Mouse (Mus musculus) embryonic facial prominence, embryonic 12.5 days (tissue): ENCODE data around the gene Clcn1. TPM values are rescaled to one million over a fixed set of nuclear protein-coding genes. Genes with fewer than 3 reads are reported as not detected.

ENCODE experiments used
- ATAC-seq: fragments of 200-750 bp; cut with Nextera tagmentation; 2 replicates; pipeline ENCODE4 v1.8.0; 2017; ENCODE audit not compliant: insufficient number of reproducible peaks, insufficient read depth, low FRiP score, low TSS enrichment
- H3K27ac ChIP-seq: fragments of 300-500 bp; sonication (generic); 2 replicates; pipeline ENCODE4 v1.5.1; 2016; ENCODE audit warnings: mild to moderate bottlenecking
- H3K27me3 ChIP-seq: fragments of 300-500 bp; sonication (generic); 2 replicates; pipeline ENCODE4 v1.6.1; 2016; ENCODE audit warnings: mild to moderate bottlenecking, moderate library complexity
- H3K36me3 ChIP-seq: fragments of 300-500 bp; sonication (generic); 2 replicates; pipeline ENCODE4 v1.6.1; 2016; ENCODE audit warnings: mild to moderate bottlenecking
- H3K4me1 ChIP-seq: fragments of 300-500 bp; sonication (generic); 2 replicates; pipeline ENCODE4 v1.6.1; 2016
- H3K4me2 ChIP-seq: fragments of 300-500 bp; sonication (generic); replicated peaks from 2 replicates; pipeline ENCODE4 v1.6.1; 2016; ENCODE audit warnings: mild to moderate bottlenecking, moderate library complexity
- H3K4me3 ChIP-seq: fragments of 300-500 bp; sonication (generic); 2 replicates; pipeline ENCODE4 v1.5.1; 2016; ENCODE audit warnings: mild to moderate bottlenecking
- H3K9ac ChIP-seq: fragments of 300-500 bp; sonication (generic); 2 replicates; pipeline ENCODE4 v1.6.1; 2016; ENCODE audit warnings: mild to moderate bottlenecking, moderate library complexity
- H3K9me3 ChIP-seq: fragments of 300-500 bp; sonication (generic); 2 replicates; pipeline ENCODE4 v1.6.1; 2016; ENCODE audit warnings: mild to moderate bottlenecking, moderate library complexity
- WGBS: fragments of 180-500 bp; shearing (Covaris S2); methylation state at CpG from one replicate; pipeline ENCODE4 v1.1.7; 2016; 5-methylcytosine and 5-hydroxymethylcytosine counted together
- polyA plus RNA-seq: library from polyadenylated mRNA; unstranded; fragments of >200 nt; fragmentation: Nextera tagmentation; extraction: Ambion mirVana; gene quantifications from 2 replicates; pipeline ENCODE4 v1.2.1, GENCODE M21; 2016

The Clcn1 gene
- polyA plus RNA-seq, 1 experiment from 2014 or later: 0.36 TPM

DNA sequence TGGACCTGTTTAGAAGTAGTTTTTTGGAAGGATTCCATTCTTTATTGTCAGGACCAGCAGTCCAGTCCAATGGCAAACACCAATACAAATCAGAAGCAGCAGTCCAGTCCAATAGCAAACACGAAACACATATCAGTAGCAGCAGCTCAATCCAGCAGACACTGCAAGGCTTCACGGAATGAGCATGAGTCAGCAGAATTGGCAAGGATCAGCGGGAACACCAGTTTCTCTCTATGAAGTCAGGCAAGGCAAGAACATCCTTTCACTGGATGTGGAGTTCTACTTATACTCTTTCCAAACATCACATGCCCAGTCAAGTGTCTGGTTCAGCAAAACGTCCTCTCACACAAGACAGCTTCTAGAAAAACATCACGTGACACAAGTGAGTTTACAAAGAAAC, 53.5 kb downstream of the Clcn1 start:
- Histone ChIP-seq H3K4me3 (no peak overlapping the region), H3K4me1 (no peaks in the 10 kb centered on the region), H3K4me2 (no peak overlapping the region), H3K9me3 (no peaks in the 10 kb centered on the region), H3K27ac (no peak overlapping the region), H3K36me3 (no peaks in the 10 kb centered on the region), H3K9ac (no peak overlapping the region), H3K27me3 (no peaks in the 10 kb centered on the region)
- 73% methylated on average over 5 of the region's 5 CpGs for WGBS
- ATAC-seq: no peak

DNA sequence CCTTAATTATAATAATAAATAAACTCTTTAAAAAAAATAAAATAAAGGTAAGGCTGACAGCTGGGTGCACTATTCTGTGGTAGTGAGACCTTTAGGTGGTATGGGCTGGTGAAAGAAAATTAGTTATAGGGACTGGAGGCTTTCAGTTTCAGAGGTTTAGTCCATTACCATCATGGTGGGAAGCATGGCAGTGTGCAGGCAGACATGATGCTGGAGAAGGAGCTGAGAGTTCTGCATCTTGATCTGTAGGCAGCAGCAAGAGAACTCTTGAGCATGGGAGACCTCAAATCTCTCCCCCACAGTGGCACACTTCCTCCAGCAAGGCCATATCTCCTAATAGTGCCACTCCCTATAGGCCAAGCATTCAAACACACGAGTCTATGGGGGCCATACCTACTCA, 55.7 kb downstream of the Clcn1 start:
- no peak overlapping the region for H3K4me2 ChIP-seq
- ATAC-seq: no peak
- no peaks in the 10 kb centered on the region for H3K36me3 ChIP-seq
- WGBS: 79% methylated on average over 1 of the region's 1 CpGs
- no peaks in the 10 kb centered on the region for H3K9me3 ChIP-seq
- no peak overlapping the region for H3K27ac ChIP-seq
- H3K27me3 ChIP-seq: no peaks in the 10 kb centered on the region
- H3K4me1 ChIP-seq: no peaks in the 10 kb centered on the region
- H3K9ac ChIP-seq: no peak overlapping the region
- no peak overlapping the region for H3K4me3 ChIP-seq

DNA sequence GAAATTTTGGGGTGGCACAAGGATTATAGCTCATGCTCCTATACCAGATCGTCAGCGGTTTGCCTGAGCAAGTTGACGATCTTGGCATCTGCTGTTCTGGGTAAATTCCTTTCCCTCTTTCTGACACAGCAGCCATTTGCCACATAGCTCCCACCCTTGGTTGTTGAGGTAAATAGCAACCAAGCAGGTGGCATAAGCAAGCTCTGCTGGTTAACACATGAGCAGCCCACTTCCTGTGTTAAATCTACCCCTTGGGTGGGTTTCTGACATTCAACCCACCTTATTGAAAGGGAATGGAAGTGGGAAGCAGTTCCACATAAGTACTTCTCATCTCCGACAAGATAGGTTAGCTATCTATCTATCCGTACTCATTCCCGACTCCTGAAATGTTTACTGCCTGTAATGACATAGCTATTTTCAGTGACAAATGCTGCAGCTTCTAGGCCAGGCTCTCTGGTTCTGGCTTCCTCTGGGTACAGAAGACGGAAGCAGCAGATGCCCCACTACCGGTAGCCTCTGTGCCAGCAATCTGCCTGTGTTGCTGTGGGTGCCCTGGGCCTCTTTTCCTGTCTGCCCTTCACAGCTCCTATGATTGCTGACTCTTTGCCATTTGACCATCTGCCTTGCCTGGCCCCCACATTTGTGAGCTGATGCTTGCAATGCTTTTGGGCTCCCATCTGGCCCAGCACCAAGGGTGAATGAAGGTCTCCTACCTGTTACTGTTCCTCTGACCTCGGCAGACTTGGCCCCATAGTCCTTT, 57.1 kb downstream of the Clcn1 start:
- Histone ChIP-seq H3K36me3 (no peaks in the 10 kb centered on the region), H3K9me3 (no peaks in the 10 kb centered on the region), H3K9ac (no peak overlapping the region), H3K4me3 (no peak overlapping the region), H3K4me1 (no peaks in the 10 kb centered on the region; the same call in 1 of the 2 replicates), H3K27ac (no peak overlapping the region), H3K27me3 (no peaks in the 10 kb centered on the region), H3K4me2 (no peak overlapping the region)
- 84% methylated on average over 9 of the region's 9 CpGs for WGBS
- ATAC-seq: no peak

- Histone ChIP-seq H3K36me3 (no peaks in the 10 kb centered on the region), H3K9ac (no peak overlapping the region)
- WGBS: 84% methylated on average over 1 of the region's 1 CpGs
These were observed 57.8 kb downstream of the Clcn1 start for GRCm38 (mm10) chr6:42344255-42344654.

DNA sequence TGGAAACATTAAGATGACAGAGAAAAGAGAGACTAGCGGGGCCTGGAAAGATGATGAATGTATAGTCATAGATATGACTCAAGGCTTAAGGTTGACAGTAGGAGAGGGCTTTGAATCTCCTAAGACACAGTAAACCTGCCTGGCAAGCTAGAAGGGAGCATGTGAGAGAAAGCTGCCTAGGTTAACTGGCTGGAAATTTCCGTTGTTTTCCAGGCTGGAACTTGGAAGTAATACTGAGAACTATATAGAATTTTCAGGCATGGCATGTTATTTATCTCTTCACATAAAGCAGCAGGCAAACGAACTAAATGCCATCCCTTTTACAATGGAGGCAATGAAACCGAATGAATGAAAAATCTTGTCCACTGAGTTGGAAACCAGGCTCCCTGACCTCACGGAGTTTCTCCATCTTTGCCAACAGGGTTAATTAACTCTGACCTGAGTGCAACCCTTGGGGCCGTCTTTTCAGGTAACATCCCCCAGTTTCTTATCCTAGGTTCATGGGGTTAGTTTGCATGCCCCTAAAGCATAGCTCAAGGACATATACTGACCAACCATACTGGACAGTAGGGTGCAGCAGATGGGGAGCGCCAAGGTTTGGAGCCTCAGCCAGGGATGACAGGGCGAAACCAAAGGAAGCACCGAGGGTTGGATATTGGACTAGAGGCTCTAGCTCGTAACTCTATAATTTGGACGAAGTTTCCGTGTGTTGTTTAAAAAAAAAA, 62.0 kb downstream of the Clcn1 start:
- Histone ChIP-seq H3K4me2 (peak overlapping the region; percentile 84; the same call in 1 of the 2 replicates), H3K4me1 (peaks cover 26% of the 10 kb centered on the region), H3K27ac (no peak overlapping the region), H3K9me3 (no peaks in the 10 kb centered on the region), H3K36me3 (peaks cover 18% of the 10 kb centered on the region; the same call in 1 of the 2 replicates), H3K4me3 (peak overlapping the region; percentile 73; the same call in 1 of the 2 replicates), H3K9ac (no peak overlapping the region), H3K27me3 (no peaks in the 10 kb centered on the region)
- WGBS: 39% methylated on average over 12 of the region's 12 CpGs
- ATAC-seq: no peak

More at GRCm38 (mm10) chr6:42344255-42344654, 57.8 kb downstream of the Clcn1 start:
- Histone ChIP-seq H3K27ac (no peak overlapping the region), H3K4me1 (no peaks in the 10 kb centered on the region; the same call in 1 of the 2 replicates), H3K9me3 (no peaks in the 10 kb centered on the region), H3K4me3 (no peak overlapping the region), H3K27me3 (no peaks in the 10 kb centered on the region), H3K4me2 (no peak overlapping the region)
- ATAC-seq: no peak

DNA sequence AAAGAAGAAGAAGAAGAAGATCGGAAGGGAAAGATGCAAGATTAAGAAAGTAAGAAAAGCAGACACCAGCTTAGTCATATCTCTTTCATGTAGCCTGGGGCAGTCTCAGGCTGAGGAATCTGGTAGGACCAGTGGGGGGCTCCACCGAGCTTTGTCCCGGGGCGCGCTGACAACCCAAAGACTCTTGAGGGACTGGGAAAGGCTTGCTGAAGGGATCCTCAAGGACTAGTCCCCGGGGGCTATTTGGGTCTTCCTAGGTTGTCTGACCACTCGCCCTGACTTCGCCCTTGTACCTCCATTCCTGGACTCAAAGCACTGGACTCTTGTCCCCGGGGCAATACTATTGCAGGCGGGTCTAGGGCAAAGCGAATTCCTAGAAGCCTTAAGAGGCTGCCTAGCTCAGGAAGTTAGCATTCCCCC, 62.5 kb downstream of the Clcn1 start:
- H3K4me2 ChIP-seq: peak overlapping the region; percentile 84
- peaks cover 31% of the 10 kb centered on the region for H3K4me1 ChIP-seq
- H3K27ac ChIP-seq: peak overlapping the region; percentile 97
- peak overlapping the region; percentile 86 for H3K9ac ChIP-seq
- under 1% methylated on average over 11 of the region's 11 CpGs for WGBS
- no peaks in the 10 kb centered on the region for H3K9me3 ChIP-seq
- ATAC-seq: no peak; the same call in 1 of the 2 replicates
- H3K4me3 ChIP-seq: peak overlapping the region; percentile 73
- H3K27me3 ChIP-seq: no peaks in the 10 kb centered on the region
- peaks cover 18% of the 10 kb centered on the region; the same call in 1 of the 2 replicates for H3K36me3 ChIP-seq

DNA sequence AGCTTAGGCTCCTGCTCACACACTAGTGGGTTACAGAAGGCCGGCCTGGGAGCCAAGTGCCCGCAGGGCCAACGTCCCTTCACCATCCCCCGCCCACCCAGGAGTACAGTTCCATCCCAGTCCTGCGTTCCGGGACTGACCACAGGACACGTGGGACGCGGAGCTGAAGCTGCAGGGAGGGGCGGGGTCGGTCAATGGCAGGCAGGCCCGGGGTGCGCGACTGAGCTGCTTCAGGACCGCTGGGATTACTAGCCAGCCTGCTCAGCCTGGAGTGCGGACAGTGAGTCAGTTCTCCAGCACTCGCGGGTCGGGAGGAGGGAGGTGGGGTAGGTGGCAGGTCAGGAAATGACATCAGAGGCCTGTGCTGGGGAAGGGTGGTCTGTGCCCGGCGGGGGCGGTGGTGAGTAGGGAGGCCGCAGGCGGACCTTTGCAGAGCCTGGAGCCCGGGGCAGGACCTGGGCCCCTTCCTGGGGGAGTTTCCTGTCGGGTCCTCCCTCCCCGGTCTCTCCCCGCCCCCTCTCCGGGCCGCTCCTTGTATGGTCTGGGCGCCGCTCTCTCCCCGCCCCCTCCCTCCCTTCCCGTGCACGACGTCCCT, 63.0 kb downstream of the Clcn1 start, which contains the start of gene Zyx:
Gene Zyx, plus strand, starts transcription at position 205 of the 595 bp plus-strand sequence.
- Histone ChIP-seq H3K9ac (peak within 1 kb of the TSS; percentile 86), H3K4me1 (peaks cover 36% of the 10 kb centered on the region), H3K9me3 (no peaks in the 10 kb centered on the region), H3K27ac (peak within 1 kb of the TSS; percentile 97), H3K27me3 (no peaks in the 10 kb centered on the region), H3K4me3 (peak within 1 kb of the TSS; percentile 73), H3K4me2 (peak within 1 kb of the TSS; percentile 84), H3K36me3 (peaks cover 18% of the 10 kb centered on the region; the same call in 1 of the 2 replicates)
- WGBS: 1% methylated on average over 28 of the region's 36 CpGs
- ATAC-seq: peak; percentile 92

DNA sequence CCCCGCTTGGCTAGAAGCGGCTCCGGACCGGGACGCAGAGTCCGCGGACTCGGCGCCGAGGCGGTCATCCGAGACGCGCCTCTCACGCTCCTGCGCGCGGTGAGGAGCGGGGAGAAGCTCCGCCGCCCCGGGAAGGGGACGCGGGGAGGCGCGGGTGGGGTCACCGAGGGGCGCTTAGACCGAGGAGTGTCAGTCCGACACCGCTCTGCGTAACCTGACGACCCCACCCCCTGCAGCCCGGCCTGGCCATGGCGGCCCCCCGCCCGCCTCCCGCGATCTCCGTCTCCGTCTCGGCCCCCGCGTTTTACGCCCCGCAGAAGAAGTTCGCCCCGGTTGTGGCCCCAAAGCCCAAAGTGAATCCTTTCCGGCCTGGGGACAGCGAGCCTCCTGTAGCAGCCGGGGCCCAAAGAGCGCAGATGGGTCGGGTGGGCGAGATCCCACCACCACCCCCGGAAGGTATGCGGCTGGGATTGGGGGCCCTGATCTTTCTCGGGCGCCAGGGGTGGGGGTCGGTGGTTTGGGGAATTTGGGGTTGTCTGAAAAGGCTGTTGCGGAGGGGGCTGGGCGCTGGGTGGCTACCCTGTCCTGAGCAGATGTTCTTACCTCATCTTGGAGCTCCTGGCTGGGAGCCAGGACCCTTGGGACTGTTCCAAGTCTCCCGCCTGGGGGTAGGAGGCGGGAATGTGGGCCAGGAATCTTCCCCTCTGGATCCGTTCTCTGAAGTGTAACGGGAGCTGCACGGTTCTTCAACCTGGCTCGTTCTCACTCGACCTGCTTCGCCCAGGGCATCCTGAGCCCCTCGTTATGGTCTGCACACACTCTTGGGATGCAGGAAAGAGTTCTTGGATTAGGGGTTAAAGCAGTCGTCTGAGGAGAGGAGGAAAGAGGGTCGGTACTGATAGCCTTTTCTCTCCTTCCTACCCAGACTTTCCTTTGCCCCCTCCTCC, 63.8 kb downstream of the Clcn1 start:
- no peaks in the 10 kb centered on the region for H3K27me3 ChIP-seq
- H3K9me3 ChIP-seq: no peaks in the 10 kb centered on the region
- peak overlapping the region; percentile 84 for H3K4me2 ChIP-seq
- ATAC-seq: peak; percentile 58
- peaks cover 36% of the 10 kb centered on the region for H3K4me1 ChIP-seq
- H3K27ac ChIP-seq: peak overlapping the region; percentile 97
- WGBS: under 1% methylated on average over 50 of the region's 72 CpGs
- peak overlapping the region; percentile 86 for H3K9ac ChIP-seq
- H3K36me3 ChIP-seq: peaks cover 25% of the 10 kb centered on the region
- H3K4me3 ChIP-seq: peak overlapping the region; percentile 73

DNA sequence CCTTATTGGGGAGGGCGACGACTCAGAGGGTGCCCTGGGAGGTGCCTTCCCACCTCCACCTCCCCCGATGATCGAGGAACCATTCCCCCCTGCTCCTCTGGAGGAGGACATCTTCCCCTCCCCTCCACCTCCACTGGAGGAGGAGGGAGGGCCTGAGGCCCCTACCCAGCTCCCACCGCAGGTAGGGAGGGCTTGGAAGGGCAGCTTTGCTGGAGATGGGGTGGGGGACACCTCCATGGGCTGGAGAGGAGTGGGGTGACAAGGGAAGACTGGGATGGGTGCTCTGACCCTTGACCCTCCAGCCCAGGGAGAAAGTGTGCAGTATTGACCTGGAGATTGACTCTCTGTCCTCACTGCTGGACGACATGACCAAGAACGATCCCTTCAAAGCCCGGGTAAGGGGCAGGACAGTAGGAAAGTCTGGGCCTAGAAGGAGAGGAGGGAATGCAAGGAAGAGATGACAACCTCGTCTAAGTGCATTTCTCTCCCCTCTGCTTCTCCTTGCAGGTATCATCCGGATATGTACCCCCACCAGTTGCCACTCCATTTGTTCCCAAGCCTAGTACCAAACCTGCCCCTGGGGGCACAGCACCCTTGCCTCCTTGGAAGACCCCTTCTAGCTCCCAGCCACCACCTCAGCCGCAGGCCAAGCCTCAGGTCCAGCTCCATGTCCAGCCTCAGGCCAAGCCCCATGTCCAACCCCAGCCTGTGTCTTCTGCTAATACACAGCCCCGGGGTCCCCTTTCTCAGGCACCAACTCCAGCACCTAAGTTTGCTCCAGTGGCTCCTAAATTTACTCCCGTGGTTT, 64.7 kb downstream of the Clcn1 start:
- Histone ChIP-seq H3K27ac (peak overlapping the region; percentile 97; the same call in 1 of the 2 replicates), H3K36me3 (peaks cover 34% of the 10 kb centered on the region), H3K9me3 (no peaks in the 10 kb centered on the region), H3K9ac (peak overlapping the region; percentile 86), H3K4me3 (peak overlapping the region; percentile 73), H3K4me2 (peak overlapping the region; percentile 84), H3K4me1 (peaks cover 36% of the 10 kb centered on the region), H3K27me3 (no peaks in the 10 kb centered on the region)
- 44% methylated on average over 13 of the region's 13 CpGs for WGBS
- no peak for ATAC-seq

- Histone ChIP-seq H3K9ac (no peak overlapping the region), H3K4me2 (peak overlapping the region; percentile 84), H3K27ac (no peak overlapping the region), H3K4me3 (peak overlapping the region; percentile 73), H3K27me3 (no peaks in the 10 kb centered on the region), H3K36me3 (peaks cover 41% of the 10 kb centered on the region), H3K4me1 (peaks cover 36% of the 10 kb centered on the region), H3K9me3 (no peaks in the 10 kb centered on the region)
- no peak for ATAC-seq
- WGBS: 79% methylated on average over 7 of the region's 7 CpGs
These were observed 65.4 kb downstream of the Clcn1 start for GRCm38 (mm10) chr6:42351776-42352485.
